Mouse (Mus musculus): ENCODE measurements around the gene C2cd4c.
A peak's percentile ranks its signal among the peaks of the same experiment; 100 is the strongest.

C2cd4c gene

GRCm38 (mm10) chr10:79612192-79613135 lies 1.4 kb downstream of the C2cd4c start:
- DNase-seq (ENCODE audit: low read depth, low spot score), result no peak

GRCm38 (mm10) chr10:79611296-79611695 lies 2.5 kb downstream of the C2cd4c start:
- DNase-seq (ENCODE audit: low read depth, low spot score), result no peak

GRCm38 (mm10) chr10:79609276-79609675 lies 4.5 kb downstream of the C2cd4c start:
- no peak for DNase-seq (ENCODE audit: low read depth, low spot score)

GRCm38 (mm10) chr10:79607892-79608291 lies 5.9 kb downstream of the C2cd4c start:
- DNase-seq (ENCODE audit: low read depth, low spot score), result no peak

- no peak for DNase-seq (ENCODE audit: low read depth, low spot score)
Measured at GRCm38 (mm10) chr10:79606537-79606936, 7.3 kb downstream of the C2cd4c start.

GRCm38 (mm10) chr10:79597936-79598230 lies 15.9 kb downstream of the C2cd4c start:
- no peak for DNase-seq (ENCODE audit: low read depth, low spot score)

- DNase-seq (ENCODE audit: low read depth, low spot score), result no peak
Measured at GRCm38 (mm10) chr10:79597051-79597935, 16.5 kb downstream of the C2cd4c start.

GRCm38 (mm10) chr10:79595590-79595929 lies 18.3 kb downstream of the C2cd4c start:
- no peak for DNase-seq (ENCODE audit: low read depth, low spot score)

GRCm38 (mm10) chr10:79594872-79595589 lies 18.8 kb downstream of the C2cd4c start:
- peak; percentile 71 for DNase-seq (ENCODE audit: low read depth, low spot score)

GRCm38 (mm10) chr10:79594111-79594510 lies 19.7 kb downstream of the C2cd4c start:
- no peak for DNase-seq (ENCODE audit: low read depth, low spot score)

- no peak for DNase-seq (ENCODE audit: low read depth, low spot score)
Measured at GRCm38 (mm10) chr10:79590702-79591101, 23.1 kb downstream of the C2cd4c start.

GRCm38 (mm10) chr10:79587752-79588126 lies 26.1 kb downstream of the C2cd4c start:
- no peak for DNase-seq (ENCODE audit: low read depth, low spot score)

GRCm38 (mm10) chr10:79587061-79587751 lies 26.6 kb downstream of the C2cd4c start, which contains the start of gene Theg:
Theg (minus strand) TSS chr10:79587331.
- DNase-seq (ENCODE audit: low read depth, low spot score), result no peak

- DNase-seq (ENCODE audit: low read depth, low spot score), result no peak
Measured at GRCm38 (mm10) chr10:79586243-79586642, 27.6 kb downstream of the C2cd4c start.

GRCm38 (mm10) chr10:79585723-79586122 lies 28.1 kb downstream of the C2cd4c start:
- no peak for DNase-seq (ENCODE audit: low read depth, low spot score)

- DNase-seq (ENCODE audit: low read depth, low spot score), result no peak
Measured at GRCm38 (mm10) chr10:79585136-79585535, 28.7 kb downstream of the C2cd4c start.

- DNase-seq (ENCODE audit: low read depth, low spot score), result no peak
Measured at GRCm38 (mm10) chr10:79584426-79584825, 29.4 kb downstream of the C2cd4c start.

GRCm38 (mm10) chr10:79584021-79584420 lies 29.8 kb downstream of the C2cd4c start:
- DNase-seq (ENCODE audit: low read depth, low spot score), result no peak

- DNase-seq (ENCODE audit: low read depth, low spot score), result no peak
Measured at GRCm38 (mm10) chr10:79581501-79581900, 32.3 kb downstream of the C2cd4c start.

GRCm38 (mm10) chr10:79580811-79581210 lies 33.0 kb downstream of the C2cd4c start:
- peak; percentile 30 for DNase-seq (ENCODE audit: low read depth, low spot score)

GRCm38 (mm10) chr10:79580356-79580755 lies 33.5 kb downstream of the C2cd4c start:
- no peak for DNase-seq (ENCODE audit: low read depth, low spot score)
